Mouse (Mus musculus): Measurements from ENCODE around the gene Dhx58. TPM values are rescaled to one million over a fixed set of nuclear protein-coding genes. Genes with fewer than 3 reads are reported as not detected.

Dhx58 gene
- total and polyA plus RNA-seq, 2 experiments from 2014 or later, result 1.8 to 3.8 TPM

GRCm38 (mm10) chr11:100692164-100692616, 11.9 kb downstream of the Dhx58 start, which contains the start of gene Zfp385c:
Gene Zfp385c (minus strand): TSS chr11:100692455.
- peaks cover 10% of the 10 kb centered on the region for H3K27me3 ChIP-seq (ENCODE audit: insufficient read depth, low read length)
- H3K4me1 ChIP-seq (ENCODE audit: insufficient read depth, low read length), result no peaks in the 10 kb centered on the region
- H3K4me3 ChIP-seq (ENCODE audit: low read depth, low read length), result peak within 1 kb of the TSS; percentile 4; the same call in 1 of the 2 replicates
- H3K27ac ChIP-seq (ENCODE audit: low read depth, low read length), result no peak within 1 kb of the TSS
- H3K4me2 ChIP-seq (ENCODE audit: low read depth, low read length, poor library complexity, severe bottlenecking), result peak within 1 kb of the TSS; percentile 49
- H3K9ac ChIP-seq (replicated peaks; ENCODE audit: low read length, poor library complexity, severe bottlenecking), result no peak within 1 kb of the TSS; the same call in 1 of the 2 replicates
- WGBS, result 5% methylated on average over 23 of the region's 23 CpGs
- H3K9me3 ChIP-seq (ENCODE audit: low read length), result no peaks in the 10 kb centered on the region
- ATAC-seq (ENCODE audit: low FRiP score) (no peak), DNase-seq (ENCODE audit: low spot score) (no peak)
- no peak for TF ChIP-seq CTCF (IDR thresholded peaks at IDR 0.05)
- H3K36me3 ChIP-seq (ENCODE audit: insufficient read depth, low read length), result no peaks in the 10 kb centered on the region

GRCm38 (mm10) chr11:100690389-100690788, 13.7 kb downstream of the Dhx58 start:
- Histone ChIP-seq H3K4me3 (ENCODE audit: low read depth, low read length) (no peak overlapping the region), H3K4me2 (ENCODE audit: low read depth, low read length, poor library complexity, severe bottlenecking) (no peak overlapping the region), H3K4me1 (ENCODE audit: insufficient read depth, low read length) (no peaks in the 10 kb centered on the region), H3K36me3 (ENCODE audit: insufficient read depth, low read length) (no peaks in the 10 kb centered on the region), H3K27ac (ENCODE audit: low read depth, low read length) (no peak overlapping the region), H3K9ac (replicated peaks; ENCODE audit: low read length, poor library complexity, severe bottlenecking) (no peak overlapping the region), H3K27me3 (ENCODE audit: insufficient read depth, low read length) (peaks cover 10% of the 10 kb centered on the region), H3K9me3 (ENCODE audit: low read length) (no peaks in the 10 kb centered on the region)
- no peak for ATAC-seq (ENCODE audit: low FRiP score)
- WGBS, result 78% methylated on average over 7 of the region's 7 CpGs
- DNase-seq (ENCODE audit: low spot score), result no peak
- TF ChIP-seq CTCF (IDR thresholded peaks at IDR 0.05), result 0 out of 2 replicates have a peak, but pooled peaks have one; percentile 12

GRCm38 (mm10) chr11:100688443-100688842, 15.6 kb downstream of the Dhx58 start:
- H3K27ac ChIP-seq (ENCODE audit: low read depth, low read length), result no peak overlapping the region
- ATAC-seq (ENCODE audit: low FRiP score), result no peak
- no peak overlapping the region for H3K4me2 ChIP-seq (ENCODE audit: low read depth, low read length, poor library complexity, severe bottlenecking)
- no peaks in the 10 kb centered on the region for H3K9me3 ChIP-seq (ENCODE audit: low read length)
- peaks cover 10% of the 10 kb centered on the region for H3K27me3 ChIP-seq (ENCODE audit: insufficient read depth, low read length)
- WGBS, result 80% methylated on average over 4 of the region's 4 CpGs
- no peak for TF ChIP-seq CTCF (IDR thresholded peaks at IDR 0.05)
- DNase-seq (ENCODE audit: low spot score), result no peak
- no peaks in the 10 kb centered on the region for H3K4me1 ChIP-seq (ENCODE audit: insufficient read depth, low read length)
- no peak overlapping the region for H3K9ac ChIP-seq (replicated peaks; ENCODE audit: low read length, poor library complexity, severe bottlenecking)
- no peaks in the 10 kb centered on the region for H3K36me3 ChIP-seq (ENCODE audit: insufficient read depth, low read length)
- no peak overlapping the region for H3K4me3 ChIP-seq (ENCODE audit: low read depth, low read length)

- WGBS, result 83% methylated on average over 7 of the region's 7 CpGs
- DNase-seq (ENCODE audit: low spot score), result no peak
- no peak overlapping the region for H3K4me3 ChIP-seq (ENCODE audit: low read depth, low read length)
- H3K9me3 ChIP-seq (ENCODE audit: low read length), result no peaks in the 10 kb centered on the region
- no peaks in the 10 kb centered on the region for H3K36me3 ChIP-seq (ENCODE audit: insufficient read depth, low read length)
- no peak overlapping the region for H3K4me2 ChIP-seq (ENCODE audit: low read depth, low read length, poor library complexity, severe bottlenecking)
- no peak for ATAC-seq (ENCODE audit: low FRiP score)
- H3K4me1 ChIP-seq (ENCODE audit: insufficient read depth, low read length), result no peaks in the 10 kb centered on the region
- peaks cover 8% of the 10 kb centered on the region for H3K27me3 ChIP-seq (ENCODE audit: insufficient read depth, low read length)
- no peak overlapping the region for H3K9ac ChIP-seq (replicated peaks; ENCODE audit: low read length, poor library complexity, severe bottlenecking)
- TF ChIP-seq CTCF (IDR thresholded peaks at IDR 0.05), result no peak
- H3K27ac ChIP-seq (ENCODE audit: low read depth, low read length), result no peak overlapping the region
Observed at GRCm38 (mm10) chr11:100687265-100687664, 16.8 kb downstream of the Dhx58 start.

GRCm38 (mm10) chr11:100685371-100685770, 18.7 kb downstream of the Dhx58 start:
- no peaks in the 10 kb centered on the region for H3K27me3 ChIP-seq (ENCODE audit: insufficient read depth, low read length)

GRCm38 (mm10) chr11:100684084-100684483, 20.0 kb downstream of the Dhx58 start:
- WGBS, result 80% methylated on average over 2 of the region's 2 CpGs
- no peak overlapping the region for H3K27ac ChIP-seq (ENCODE audit: low read depth, low read length)
- H3K9ac ChIP-seq (replicated peaks; ENCODE audit: low read length, poor library complexity, severe bottlenecking), result no peak overlapping the region
- ATAC-seq (ENCODE audit: low FRiP score) (no peak), DNase-seq (ENCODE audit: low spot score) (no peak)
- no peaks in the 10 kb centered on the region for H3K36me3 ChIP-seq (ENCODE audit: insufficient read depth, low read length)
- H3K4me3 ChIP-seq (ENCODE audit: low read depth, low read length), result no peak overlapping the region
- TF ChIP-seq CTCF (IDR thresholded peaks at IDR 0.05), result no peak
- no peaks in the 10 kb centered on the region for H3K27me3 ChIP-seq (ENCODE audit: insufficient read depth, low read length)
- H3K9me3 ChIP-seq (ENCODE audit: low read length), result no peaks in the 10 kb centered on the region
- no peak overlapping the region for H3K4me2 ChIP-seq (ENCODE audit: low read depth, low read length, poor library complexity, severe bottlenecking)
- H3K4me1 ChIP-seq (ENCODE audit: insufficient read depth, low read length), result no peaks in the 10 kb centered on the region

More at GRCm38 (mm10) chr11:100685371-100685770, 18.7 kb downstream of the Dhx58 start:
- DNase-seq (ENCODE audit: low spot score) (no peak), ATAC-seq (ENCODE audit: low FRiP score) (no peak)
- WGBS, result 70% methylated on average over 3 of the region's 3 CpGs
- no peaks in the 10 kb centered on the region for H3K9me3 ChIP-seq (ENCODE audit: low read length)
- TF ChIP-seq CTCF (IDR thresholded peaks at IDR 0.05), result no peak
- no peak overlapping the region for H3K4me2 ChIP-seq (ENCODE audit: low read depth, low read length, poor library complexity, severe bottlenecking)
- H3K27ac ChIP-seq (ENCODE audit: low read depth, low read length), result no peak overlapping the region
- H3K4me1 ChIP-seq (ENCODE audit: insufficient read depth, low read length), result no peaks in the 10 kb centered on the region
- H3K4me3 ChIP-seq (ENCODE audit: low read depth, low read length), result no peak overlapping the region
- no peak overlapping the region for H3K9ac ChIP-seq (replicated peaks; ENCODE audit: low read length, poor library complexity, severe bottlenecking)
- no peaks in the 10 kb centered on the region for H3K36me3 ChIP-seq (ENCODE audit: insufficient read depth, low read length)
